Mouse (Mus musculus) liver, adult 2 months (tissue): ENCODE data around the gene Gm16223.

Experiments
- CTCF ChIP-seq: fragments of 200-500 bp; IDR thresholded peaks from 2 replicates; pipeline ENCODE4 v1.5.1; 2011; ENCODE audit warnings: low read depth, low read length, control low read depth
- POLR2A ChIP-seq: fragments of 200-500 bp; IDR thresholded peaks from 2 replicates; pipeline ENCODE4 v1.6.1; 2011; ENCODE audit warnings: low read length, control low read depth; ENCODE audit not compliant: insufficient read depth; ENCODE audit errors: extremely low read depth

DNA sequence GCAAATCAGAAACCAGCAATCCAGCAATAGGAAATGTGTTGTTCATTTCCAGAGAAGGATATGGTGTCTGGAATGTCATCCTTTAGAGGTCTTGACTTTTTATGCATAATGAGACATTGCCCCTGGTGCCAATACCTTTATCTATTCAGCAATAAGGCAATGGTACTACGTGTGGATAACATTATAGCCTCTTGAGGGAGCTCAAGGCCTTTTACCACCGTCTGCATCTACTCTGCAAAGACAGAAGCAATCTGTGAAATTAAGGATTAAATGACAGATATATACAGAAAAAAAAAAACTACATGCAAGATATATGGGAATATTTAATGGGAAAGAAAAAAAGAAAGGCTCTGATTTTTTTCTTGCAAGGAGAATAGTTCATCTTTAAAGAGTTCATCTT is 106.3 kb downstream of the Gm16223 start:
- TF ChIP-seq POLR2A (no peak), CTCF (no peak)
